13 mouse cellular contexts compared by ENCODE assay signal in the genomic region with DNA sequence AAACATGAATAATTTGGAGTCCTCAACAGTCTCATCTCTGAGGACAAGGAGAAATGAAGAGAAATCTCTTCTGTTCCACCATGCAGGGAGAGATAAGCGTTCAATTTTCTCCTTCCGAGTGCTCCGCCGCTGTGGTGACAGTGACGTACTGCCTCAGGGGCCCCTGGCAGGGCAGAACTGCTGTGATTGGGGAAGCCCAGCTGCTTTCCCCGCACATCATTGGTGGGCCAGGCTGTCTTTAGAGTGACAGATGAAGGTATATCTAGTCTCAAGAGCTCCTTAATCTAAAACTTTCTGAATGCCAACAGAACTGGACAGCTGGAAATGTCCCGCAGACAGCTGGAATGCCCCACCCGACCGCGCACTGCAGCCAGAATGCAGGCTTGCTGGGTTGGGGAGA.
DNase-seq lines count a peak whose midpoint lies in the region; ATAC-seq and TF ChIP-seq lines count a peak whose summit lies in the region.
"Had no signal": no experiment of that assay in that cellular context is flagged by ENCODE, and none has a peak within 500 bp of the region (broad histone marks: within the 10 kb centered on the region; RNA-seq: fewer than 3 reads in every experiment).

No protein-coding gene starts in this region.

- 0 out of 2 replicates have a peak overlapping the region, but pooled peaks have one; percentile 18 for H3K4me2 ChIP-seq in embryonic facial prominence, embryonic 14.5 days (ENCODE audit: low read depth, low read length)
- peak overlapping the region; percentile 14 for H3K4me2 ChIP-seq in lung, postnatal 0 days (replicated peaks; ENCODE audit: low read depth, low read length)
- peak overlapping the region; percentile 48 for H3K4me2 ChIP-seq in intestine, embryonic 15.5 days (replicated peaks)
- H3K4me2 ChIP-seq in stomach, embryonic 16.5 days (ENCODE audit: low read depth, low read length): peak overlapping the region; percentile 28

- H3K27ac ChIP-seq in embryonic facial prominence, embryonic 14.5 days (replicated peaks; ENCODE audit: low read depth, low read length): no peak overlapping the region
- H3K27ac ChIP-seq in embryonic facial prominence, embryonic 10.5 days (replicated peaks): no peak overlapping the region
- no peak overlapping the region for H3K27ac ChIP-seq in lung, postnatal 0 days (ENCODE audit: low read length)
- no peak overlapping the region for H3K27ac ChIP-seq in intestine, embryonic 15.5 days
- H3K27ac ChIP-seq in stomach, embryonic 16.5 days (ENCODE audit: low read length): no peak overlapping the region

- no peak for TF ChIP-seq CTCF in lung, postnatal 0 days (IDR thresholded peaks at IDR 0.05)

- no peaks in the 10 kb centered on the region for H3K4me1 ChIP-seq in embryonic facial prominence, embryonic 14.5 days (ENCODE audit: control insufficient read depth, insufficient read depth, low read length)
- no peaks in the 10 kb centered on the region for H3K4me1 ChIP-seq in embryonic facial prominence, embryonic 10.5 days
- no peaks in the 10 kb centered on the region for H3K4me1 ChIP-seq in lung, postnatal 0 days (ENCODE audit: insufficient read depth, low read depth, low read length)
- H3K4me1 ChIP-seq in intestine, embryonic 15.5 days (replicated peaks): 0 out of 2 replicates have a peak, but pooled peaks cover 4% of the 10 kb centered on the region
- H3K4me1 ChIP-seq in stomach, embryonic 16.5 days (ENCODE audit: control insufficient read depth, insufficient read depth, low read length): no peaks in the 10 kb centered on the region
- H3K4me1 ChIP-seq: megakaryocyte, embryonic 14.5 days had no signal

- WGBS in embryonic facial prominence, embryonic 14.5 days: 62% methylated on average over 10 of the region's 10 CpGs
- WGBS in embryonic facial prominence, embryonic 10.5 days: 86% methylated on average over 10 of the region's 10 CpGs
- WGBS in lung, postnatal 0 days: 43% methylated on average over 10 of the region's 10 CpGs
- WGBS in intestine, embryonic 15.5 days: 26% methylated on average over 10 of the region's 10 CpGs
- WGBS in stomach, embryonic 16.5 days: 28% methylated on average over 10 of the region's 10 CpGs

- H3K9ac ChIP-seq in embryonic facial prominence, embryonic 14.5 days (ENCODE audit: low read depth, low read length): no peak overlapping the region
- no peak overlapping the region for H3K9ac ChIP-seq in lung, postnatal 0 days (replicated peaks; ENCODE audit: low read depth)
- no peak overlapping the region for H3K9ac ChIP-seq in intestine, embryonic 15.5 days
- H3K9ac ChIP-seq in stomach, embryonic 16.5 days (ENCODE audit: low read length): no peak overlapping the region

- no peaks in the 10 kb centered on the region for H3K27me3 ChIP-seq in embryonic facial prominence, embryonic 14.5 days (replicated peaks; ENCODE audit: control insufficient read depth, insufficient read depth, low read length)
- no peaks in the 10 kb centered on the region for H3K27me3 ChIP-seq in embryonic facial prominence, embryonic 10.5 days (replicated peaks; ENCODE audit: low read depth, poor library complexity, severe bottlenecking)
- no peaks in the 10 kb centered on the region for H3K27me3 ChIP-seq in lung, postnatal 0 days (replicated peaks; ENCODE audit: insufficient read depth, low read length)
- H3K27me3 ChIP-seq in intestine, embryonic 15.5 days (replicated peaks): no peaks in the 10 kb centered on the region
- H3K27me3 ChIP-seq in stomach, embryonic 16.5 days (ENCODE audit: control insufficient read depth, insufficient read depth, low read length): no peaks in the 10 kb centered on the region

- H3K36me3 ChIP-seq in embryonic facial prominence, embryonic 14.5 days (ENCODE audit: control insufficient read depth, insufficient read depth, low read length): no peaks in the 10 kb centered on the region
- H3K36me3 ChIP-seq in embryonic facial prominence, embryonic 10.5 days (replicated peaks): no peaks in the 10 kb centered on the region
- no peaks in the 10 kb centered on the region for H3K36me3 ChIP-seq in lung, postnatal 0 days (ENCODE audit: insufficient read depth, low read length)
- no peaks in the 10 kb centered on the region for H3K36me3 ChIP-seq in intestine, embryonic 15.5 days
- H3K36me3 ChIP-seq in stomach, embryonic 16.5 days (ENCODE audit: control insufficient read depth, insufficient read depth, low read length): no peaks in the 10 kb centered on the region

- no peak for TF ChIP-seq EP300 in lung, postnatal 0 days (IDR thresholded peaks at IDR 0.05)

- H3K4me3 ChIP-seq in embryonic facial prominence, embryonic 14.5 days (ENCODE audit: low read depth, low read length): no peak overlapping the region
- no peak overlapping the region for H3K4me3 ChIP-seq in embryonic facial prominence, embryonic 10.5 days
- H3K4me3 ChIP-seq in lung, postnatal 0 days (ENCODE audit: low read depth, low read length): no peak overlapping the region
- H3K4me3 ChIP-seq in intestine, embryonic 15.5 days (replicated peaks): no peak overlapping the region
- H3K4me3 ChIP-seq in stomach, embryonic 16.5 days (replicated peaks; ENCODE audit: low read length): peak overlapping the region; percentile 17; the same call in 1 of the 2 replicates
- H3K4me3 ChIP-seq: megakaryocyte, embryonic 14.5 days had no signal

- DNase-seq in embryonic facial prominence, embryonic 14.5 days (ENCODE audit: low spot score): peak; percentile 62
- no peak for DNase-seq in embryonic facial prominence, embryonic 10.5 days (ENCODE audit: low spot score)
- DNase-seq in lung, postnatal 0 days (ENCODE audit: low spot score): no peak
- DNase-seq in lung, adult 18-20 months: no peak
- no peak for DNase-seq in lung, postnatal 14 days
- DNase-seq: adrenal gland, adult 2 months; cerebellum, adult 2 months; gastrocnemius, postnatal 36 days; left cerebral cortex, postnatal 4 days had no signal

- peaks cover 7% of the 10 kb centered on the region for H3K9me3 ChIP-seq in embryonic facial prominence, embryonic 14.5 days (ENCODE audit: control insufficient read depth, low read length)
- peaks cover 4% of the 10 kb centered on the region; the same call in 1 of the 2 replicates for H3K9me3 ChIP-seq in embryonic facial prominence, embryonic 10.5 days
- H3K9me3 ChIP-seq in lung, postnatal 0 days (ENCODE audit: low read length): no peaks in the 10 kb centered on the region
- H3K9me3 ChIP-seq in intestine, embryonic 15.5 days: no peaks in the 10 kb centered on the region
- H3K9me3 ChIP-seq in stomach, embryonic 16.5 days (replicated peaks; ENCODE audit: control insufficient read depth, low read length): no peaks in the 10 kb centered on the region

- peak; percentile 81; the same call in 1 of the 2 replicates for ATAC-seq in embryonic facial prominence, embryonic 14.5 days (ENCODE audit: low read depth)
- ATAC-seq in lung, postnatal 0 days: peak; percentile 67
- peak; percentile 61 for ATAC-seq in intestine, embryonic 15.5 days
- no peak for ATAC-seq in stomach, embryonic 16.5 days (ENCODE audit: insufficient read depth, low FRiP score)
- ATAC-seq in CD4-positive, CD25-positive, alpha-beta regulatory T cell, adult 4 months: no peak

Comparison
In these comparisons a context has a peak if more than half of its experiments do, and no peak if none do; other contexts are left out.
1. ATAC-seq: peak in embryonic facial prominence, embryonic 14.5 days (single experiment), lung, postnatal 0 days (single experiment) and intestine, embryonic 15.5 days (single experiment); none in stomach, embryonic 16.5 days (single experiment) and CD4-positive, CD25-positive, alpha-beta regulatory T cell, adult 4 months (single experiment).
2. Peak in every context shown above with its lines, with median percentiles within 50 percentile points of each other: H3K4me2 ChIP-seq.